Mouse (Mus musculus) T-cell, adult 2 months (primary cell): ENCODE results near the gene Ncor2.
"Not testable (repeated sequence)": the region's sequence is repeated elsewhere in the genome, so short reads cannot be mapped to it uniquely, and the experiment has no call there.

Experiments
- DNase-seq: peaks from one replicate; pipeline ENCODE4 v3.0.0; 2022; ENCODE audit warnings: low spot score

Ncor2 gene

DNA sequence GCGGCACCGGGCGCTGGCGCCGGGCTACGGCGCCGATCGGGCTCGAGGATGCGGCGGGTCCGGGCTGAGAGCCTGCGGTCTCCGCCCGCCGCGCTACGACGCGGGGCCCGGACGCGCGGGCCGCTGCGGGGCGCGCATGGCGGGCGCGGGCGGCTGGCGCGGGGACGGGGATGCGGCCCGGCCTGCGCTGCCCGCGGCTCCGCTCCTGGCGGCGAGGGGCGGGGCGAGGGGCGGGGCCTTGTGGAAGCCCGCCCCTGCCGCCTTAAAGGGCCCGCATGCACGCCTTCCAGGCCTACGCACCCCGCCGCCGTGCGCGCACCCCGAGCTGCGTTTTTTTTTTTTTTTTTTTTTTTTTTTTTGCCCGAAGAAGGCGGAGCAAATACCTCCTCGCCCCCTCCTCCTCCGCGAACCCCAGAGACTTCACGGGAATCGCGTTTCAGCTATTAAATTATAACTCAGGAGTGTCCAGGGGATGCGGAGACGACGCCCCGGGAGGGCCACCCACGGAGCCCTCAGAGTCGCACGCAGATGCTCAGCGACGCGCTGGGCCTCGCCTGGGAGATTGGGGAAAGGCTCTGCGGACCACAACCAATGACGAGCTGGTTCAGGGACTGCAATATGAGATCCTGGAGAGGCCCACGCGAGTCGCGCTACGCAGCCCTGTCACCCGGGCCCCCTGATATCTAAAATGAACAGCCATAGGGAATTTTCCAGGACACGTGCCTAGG, at the start of gene Ncor2:
Gene Ncor2, minus strand, starts transcription at position 213 of the 728 bp plus-strand sequence.
- DNase-seq: peak; percentile 76

- DNase-seq: no peak
Measured at GRCm38 (mm10) chr5:125227699-125228098, 48.7 kb upstream of the Ncor2 start.

DNA sequence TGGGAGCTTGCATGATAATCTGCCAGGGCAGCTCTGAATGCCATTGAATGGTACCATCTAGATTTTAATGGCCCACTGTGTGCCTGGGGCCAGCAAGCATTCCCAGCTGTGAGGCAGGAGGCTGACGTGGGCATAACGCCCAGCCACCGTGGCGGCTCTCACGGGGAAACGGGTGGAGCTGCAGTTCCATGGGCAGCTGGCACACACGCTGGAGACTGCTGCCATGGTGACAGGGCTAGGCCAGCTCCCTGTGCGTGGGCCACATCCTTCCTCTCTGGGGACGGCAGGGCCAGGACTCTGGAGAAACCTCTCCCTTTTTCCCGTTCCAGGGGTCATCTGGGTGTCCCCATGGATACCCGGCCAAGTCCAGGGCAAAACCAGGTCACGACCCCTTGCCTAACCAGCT, 47.2 kb upstream of the Ncor2 start:
- no peak for DNase-seq

- DNase-seq: no peak
Measured at GRCm38 (mm10) chr5:125224925-125225324, 45.9 kb upstream of the Ncor2 start.

- DNase-seq: no peak
Measured at GRCm38 (mm10) chr5:125223961-125224360, 44.9 kb upstream of the Ncor2 start.

- DNase-seq: no peak
Measured at GRCm38 (mm10) chr5:125222706-125223105, 43.7 kb upstream of the Ncor2 start.

DNA sequence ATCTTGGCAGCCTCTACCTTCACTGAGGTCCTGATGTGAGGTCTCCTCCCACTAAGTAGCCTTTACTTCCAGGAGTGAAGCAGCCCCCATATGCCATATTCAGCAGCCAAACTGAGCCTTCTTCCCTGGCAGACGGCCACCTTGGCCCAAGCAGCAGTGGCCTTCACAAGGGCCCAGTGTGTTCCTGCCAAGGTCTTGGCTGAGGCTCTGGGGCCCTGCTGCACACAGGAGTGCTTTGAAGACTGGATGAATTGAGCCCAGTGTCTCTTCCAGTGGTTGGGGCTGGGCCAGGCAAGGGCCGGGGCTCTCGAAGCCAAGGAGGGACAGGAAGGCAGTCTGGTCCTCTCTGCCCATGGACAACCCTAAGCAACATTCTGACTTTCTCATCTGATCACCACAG, 42.8 kb upstream of the Ncor2 start:
- no peak for DNase-seq

GRCm38 (mm10) chr5:125217426-125218170, 38.6 kb upstream of the Ncor2 start:
- no peak for DNase-seq

DNA sequence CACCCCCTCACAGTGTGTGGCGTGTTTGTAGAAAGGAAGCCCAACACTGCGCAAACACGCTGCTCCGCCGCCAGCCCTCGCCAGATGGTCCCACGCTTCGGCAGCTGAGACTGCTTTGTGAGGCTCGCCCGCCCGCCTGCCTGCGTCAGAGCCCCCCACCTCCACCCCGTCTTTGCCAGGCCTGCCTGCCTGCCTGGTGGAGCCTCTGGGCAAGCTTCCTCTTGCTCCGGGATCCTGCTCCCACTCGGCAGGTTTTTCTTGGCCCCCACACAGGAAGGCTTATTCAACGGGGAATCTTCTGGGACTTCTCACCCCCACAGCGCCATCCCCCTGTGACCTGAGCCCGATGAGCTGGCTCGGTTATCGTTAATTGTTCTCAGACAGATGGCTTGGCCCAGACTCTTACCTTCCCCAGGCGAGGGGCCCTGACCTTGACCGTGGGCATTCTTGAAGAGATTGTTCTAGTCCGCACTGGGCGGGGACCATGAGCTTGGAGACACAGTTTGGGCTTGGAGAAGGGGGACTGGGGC, 37.0 kb upstream of the Ncor2 start:
- DNase-seq: peak; percentile 15

DNA sequence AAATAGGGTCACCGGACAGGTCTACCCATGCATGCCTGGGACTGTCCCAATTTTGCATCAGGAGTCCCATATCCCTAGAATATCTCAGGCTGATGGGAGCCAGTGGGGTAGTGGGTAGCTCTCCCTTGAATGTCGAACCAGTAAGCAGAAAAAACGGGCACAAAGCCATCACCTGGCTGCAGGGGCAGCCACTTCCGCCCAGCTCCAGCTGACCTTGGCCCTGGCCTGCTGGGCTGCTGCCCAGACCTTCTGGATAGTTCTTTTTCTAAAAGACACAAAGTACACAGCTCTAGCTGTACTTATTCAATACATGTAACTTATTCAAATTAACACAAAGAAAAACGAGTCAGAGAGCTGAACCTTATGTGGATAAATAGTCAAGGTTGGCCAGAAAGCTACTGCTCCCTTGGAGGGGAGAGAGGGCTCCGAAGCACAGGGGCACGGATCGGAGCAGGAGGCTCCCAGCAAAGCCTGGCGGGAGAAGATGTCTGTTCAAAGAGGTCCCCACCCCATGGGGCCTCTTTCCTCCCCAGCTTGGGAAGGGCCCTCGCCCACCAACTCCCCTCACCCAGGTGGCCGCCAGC, 36.4 kb upstream of the Ncor2 start:
- no peak for DNase-seq

GRCm38 (mm10) chr5:125214064-125214463, 35.0 kb upstream of the Ncor2 start:
- DNase-seq: no peak

DNA sequence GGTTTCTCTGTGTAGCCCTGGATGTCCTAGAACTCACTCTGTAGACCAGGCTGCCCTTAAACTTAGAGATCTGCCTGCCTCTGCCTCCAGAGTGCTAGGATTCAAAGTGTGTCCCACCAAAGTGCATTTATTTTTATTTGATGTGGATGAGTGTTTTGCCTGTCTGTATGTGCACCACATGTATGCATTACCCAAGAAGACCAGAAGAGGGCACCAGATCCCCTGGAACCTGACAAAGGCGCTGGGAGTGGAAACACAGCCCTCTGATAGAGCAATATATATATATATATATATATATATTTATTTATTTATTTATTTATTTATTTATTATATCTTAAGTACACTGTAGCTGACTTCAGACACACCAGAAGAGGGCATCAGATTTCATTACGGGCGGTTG, 25.9 kb upstream of the Ncor2 start:
- DNase-seq: not testable (repeated sequence)

DNA sequence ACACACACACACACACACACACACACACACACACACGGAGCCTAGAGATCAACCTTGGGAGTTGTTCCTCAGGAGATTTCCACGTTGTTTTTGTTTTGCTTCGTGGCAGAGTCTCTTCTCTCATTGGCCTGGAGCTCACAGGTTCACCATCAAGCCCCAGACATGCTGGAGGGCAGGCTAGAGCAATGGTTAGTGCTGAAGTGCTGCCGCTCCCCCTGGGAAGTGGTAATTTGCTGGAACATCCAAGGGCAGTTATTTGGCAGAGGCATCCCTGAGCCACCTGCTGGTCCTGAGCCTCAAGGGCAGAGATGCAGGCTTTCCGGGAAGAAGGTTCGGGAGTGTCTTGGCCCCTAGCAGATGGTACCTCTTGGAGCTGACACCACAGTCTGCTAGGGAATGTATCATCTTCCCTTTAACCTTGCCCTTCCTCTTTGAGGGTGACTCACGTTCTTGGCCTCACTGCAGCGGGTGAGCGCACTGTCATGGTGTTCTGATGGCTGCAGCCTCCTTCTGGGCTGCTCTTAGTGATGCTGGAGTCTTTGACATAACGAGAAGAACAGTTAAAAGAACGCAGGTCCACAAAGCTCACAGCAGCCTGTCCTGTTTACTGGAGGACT, 25.3 kb upstream of the Ncor2 start:
- DNase-seq: no peak

DNA sequence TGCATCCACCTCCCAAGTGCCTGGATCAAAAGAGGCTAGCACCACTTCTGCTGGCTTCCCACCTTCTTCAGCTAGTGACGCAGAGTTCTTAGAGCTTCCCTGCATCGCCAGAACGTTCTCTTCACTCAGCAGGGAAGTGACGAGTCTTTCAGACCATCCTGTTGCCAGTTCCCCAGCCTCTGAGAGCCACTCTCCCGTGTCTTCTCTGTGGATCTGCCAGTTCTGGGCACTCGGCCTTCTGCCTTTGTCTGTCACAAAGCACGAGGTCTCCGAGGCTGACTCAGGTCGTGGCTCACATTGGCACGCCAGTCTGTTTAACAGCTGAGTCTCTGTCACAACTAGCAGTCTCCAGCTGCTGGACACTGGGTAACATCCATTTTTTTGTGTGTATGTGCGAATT, 24.7 kb upstream of the Ncor2 start:
- DNase-seq: no peak

GRCm38 (mm10) chr5:125203099-125203498, 24.1 kb upstream of the Ncor2 start:
- DNase-seq: no peak

DNA sequence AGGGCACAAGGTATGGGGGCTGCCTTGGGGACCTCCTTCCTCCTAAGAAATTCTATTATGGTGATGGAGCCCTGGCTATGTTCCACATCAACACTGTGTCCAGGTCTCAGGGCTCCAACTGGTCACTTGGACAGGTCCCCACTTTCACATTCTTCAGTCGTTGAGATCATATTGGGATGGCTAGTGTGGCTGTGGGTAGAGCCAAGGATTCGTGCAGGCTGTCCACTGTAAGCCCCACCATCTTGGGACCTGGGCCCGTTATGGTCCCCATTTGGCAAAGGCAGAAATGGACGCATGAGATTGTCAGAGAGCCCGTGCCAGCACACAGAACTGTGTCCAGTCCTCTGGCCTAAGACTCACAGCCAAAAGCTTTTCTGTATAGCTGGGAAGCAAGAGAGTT, 23.1 kb upstream of the Ncor2 start:
- no peak for DNase-seq

DNA sequence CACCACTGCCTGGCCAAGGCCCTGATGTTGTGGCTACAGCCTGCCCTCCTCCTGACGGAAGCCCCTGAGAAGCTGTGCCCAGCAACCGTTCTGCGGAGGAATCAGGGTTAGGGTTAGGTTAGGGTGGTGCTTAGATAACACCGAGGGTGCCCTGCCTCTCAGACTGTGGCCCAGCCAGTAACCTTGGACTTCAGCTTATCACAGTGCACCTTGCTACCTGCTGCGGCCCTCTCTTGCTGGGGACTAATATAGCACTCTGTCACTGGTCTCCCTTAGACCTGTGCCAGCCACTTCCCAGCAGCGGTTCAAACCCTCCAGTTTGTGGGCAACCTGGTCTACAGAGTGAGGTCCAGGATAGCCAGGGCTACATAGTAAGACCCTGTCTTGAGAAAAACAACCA, 20.1 kb upstream of the Ncor2 start:
- DNase-seq: no peak

DNA sequence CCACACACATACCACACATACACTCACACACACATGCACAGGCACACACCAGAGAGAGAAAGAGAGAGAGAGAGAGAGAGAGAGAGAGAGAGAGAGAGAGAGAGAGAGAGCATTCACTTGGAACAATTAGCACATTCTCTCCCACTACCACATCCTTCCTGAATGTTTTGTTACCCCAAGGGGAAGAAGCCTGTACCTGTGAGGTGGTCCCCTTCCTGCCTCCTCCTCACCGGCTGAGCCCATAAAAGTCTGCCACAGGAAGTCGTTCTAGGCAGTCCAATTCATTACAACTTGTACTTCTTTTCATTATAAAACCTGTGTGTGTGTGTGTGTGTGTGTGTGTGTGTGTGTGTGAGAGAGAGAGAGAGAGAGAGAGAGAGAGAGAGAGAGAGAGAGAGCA, 18.3 kb upstream of the Ncor2 start:
- peak; percentile 51 for DNase-seq

DNA sequence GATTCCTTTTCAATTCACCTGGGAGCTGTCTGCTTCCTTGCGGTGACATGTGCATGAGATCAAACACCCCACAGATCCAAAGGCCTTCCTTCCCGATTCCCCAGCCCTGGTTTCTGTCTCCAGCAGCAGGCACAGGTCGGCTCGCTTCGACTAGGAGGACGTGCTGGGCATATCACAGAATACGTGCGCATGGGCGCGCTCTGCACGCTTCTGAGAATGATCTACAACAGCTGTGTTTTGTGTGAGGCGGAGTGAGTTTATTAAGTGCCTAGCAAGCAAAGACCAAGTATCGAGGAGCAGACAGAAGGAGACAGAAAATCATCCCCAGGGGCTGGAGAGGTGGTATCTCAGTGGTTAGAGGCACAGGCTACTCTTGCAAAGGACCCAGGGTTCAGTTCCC, 17.0 kb upstream of the Ncor2 start:
- DNase-seq: no peak

DNA sequence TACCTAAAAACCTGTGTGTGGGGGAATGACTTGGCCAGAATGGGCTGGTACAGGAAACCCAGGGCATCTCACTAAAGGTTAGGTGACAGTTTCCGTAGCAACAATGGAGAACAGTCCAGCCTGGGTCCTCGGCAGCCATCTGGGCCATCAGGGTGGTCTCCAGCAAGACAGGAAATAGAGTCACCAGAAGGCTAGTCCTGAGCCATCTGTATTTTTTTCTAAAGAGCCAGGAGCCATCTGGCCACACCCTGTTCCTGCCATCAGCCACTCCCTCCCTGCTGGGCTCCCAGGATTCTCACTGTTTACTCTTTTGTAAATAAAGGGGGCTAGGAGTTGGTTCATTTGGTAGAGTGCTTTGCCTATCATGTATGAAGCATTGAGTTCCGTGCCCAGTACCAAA, 16.1 kb upstream of the Ncor2 start:
- no peak for DNase-seq

GRCm38 (mm10) chr5:125193478-125194439, 14.7 kb upstream of the Ncor2 start:
- DNase-seq: no peak
